Mouse (Mus musculus) heart, postnatal 0 days (tissue): ENCODE results near the gene Ccdc40.

ENCODE experiments used
- CTCF ChIP-seq: IDR thresholded peaks from 2 replicates; pipeline ENCODE4 v1.5.1; 2016; ENCODE audit warnings: antibody characterized with exemption, control low read depth, low read depth
- EP300 ChIP-seq: IDR thresholded peaks from 2 replicates; pipeline ENCODE4 v1.6.1; 2016; ENCODE audit warnings: antibody characterized with exemption, low read depth

GRCm38 (mm10) chr11:119181861-119182395 is 46.4 kb upstream of the Ccdc40 start:
- TF ChIP-seq CTCF: no peak
- TF ChIP-seq EP300: no peak
